7 mouse cellular contexts compared by ENCODE assay signal in genomic region chr4:152028456-152028855, GRCm38 (mm10). TPM values are rescaled to one million over a fixed set of nuclear protein-coding genes. Genes with fewer than 3 reads are reported as not detected.
DNase-seq lines count a peak whose midpoint lies in the region; ATAC-seq lines count a peak whose summit lies in the region.

No protein-coding gene starts in this region.

- peak overlapping the region; percentile 50; the same call in 1 of the 2 replicates for H3K9ac ChIP-seq in lung, embryonic 15.5 days
- peak overlapping the region; percentile 71 for H3K9ac ChIP-seq in forebrain, embryonic 14.5 days (ENCODE audit: low read length)
- peak overlapping the region; percentile 73 for H3K9ac ChIP-seq in limb, embryonic 13.5 days
- no peak overlapping the region for H3K9ac ChIP-seq in stomach, embryonic 14.5 days (replicated peaks; ENCODE audit: low read depth, low read length)

- H3K4me1 ChIP-seq in lung, embryonic 15.5 days: peaks cover 43% of the 10 kb centered on the region
- peaks cover 16% of the 10 kb centered on the region for H3K4me1 ChIP-seq in forebrain, embryonic 14.5 days (ENCODE audit: control insufficient read depth, insufficient read depth, low read length)
- peaks cover 42% of the 10 kb centered on the region for H3K4me1 ChIP-seq in limb, embryonic 13.5 days
- peaks cover 24% of the 10 kb centered on the region for H3K4me1 ChIP-seq in stomach, embryonic 14.5 days (ENCODE audit: control insufficient read depth, insufficient read depth, low read length)

- DNase-seq in lung, postnatal 25 days (ENCODE audit: low spot score): no peak
- no peak for DNase-seq in forebrain, embryonic 14.5 days (ENCODE audit: low spot score)
- no peak for DNase-seq in thymus, postnatal 0 days (ENCODE audit: low spot score)
- DNase-seq in lung, postnatal 14 days: no peak

- peaks cover 7% of the 10 kb centered on the region for H3K36me3 ChIP-seq in lung, embryonic 15.5 days
- 0 out of 2 replicates have a peak, but pooled peaks cover 10% of the 10 kb centered on the region for H3K36me3 ChIP-seq in forebrain, embryonic 14.5 days (ENCODE audit: control insufficient read depth, insufficient read depth, low read length)
- peaks cover 21% of the 10 kb centered on the region for H3K36me3 ChIP-seq in limb, embryonic 13.5 days
- peaks cover 1% of the 10 kb centered on the region for H3K36me3 ChIP-seq in stomach, embryonic 14.5 days (ENCODE audit: control insufficient read depth, insufficient read depth, low read length)

- 58% methylated on average over 15 of the region's 15 CpGs for WGBS in lung, embryonic 15.5 days
- 73% methylated on average over 15 of the region's 15 CpGs for WGBS in forebrain, embryonic 14.5 days
- 63% methylated on average over 15 of the region's 15 CpGs for WGBS in limb, embryonic 13.5 days
- 64% methylated on average over 15 of the region's 15 CpGs for WGBS in stomach, embryonic 14.5 days

- peak overlapping the region; percentile 94 for H3K4me2 ChIP-seq in lung, embryonic 15.5 days
- peak overlapping the region; percentile 91 for H3K4me2 ChIP-seq in forebrain, embryonic 14.5 days (ENCODE audit: low read length)
- H3K4me2 ChIP-seq in limb, embryonic 13.5 days (replicated peaks): peak overlapping the region; percentile 98
- peak overlapping the region; percentile 86 for H3K4me2 ChIP-seq in stomach, embryonic 14.5 days (replicated peaks; ENCODE audit: low read depth, low read length)

- H3K9me3 ChIP-seq in lung, embryonic 15.5 days: no peaks in the 10 kb centered on the region
- no peaks in the 10 kb centered on the region for H3K9me3 ChIP-seq in forebrain, embryonic 14.5 days (replicated peaks; ENCODE audit: control insufficient read depth, low read length)
- H3K9me3 ChIP-seq in limb, embryonic 13.5 days: no peaks in the 10 kb centered on the region
- no peaks in the 10 kb centered on the region for H3K9me3 ChIP-seq in stomach, embryonic 14.5 days (ENCODE audit: control insufficient read depth, low read depth, low read length)

- H3K27ac ChIP-seq in lung, embryonic 15.5 days: no peak overlapping the region
- H3K27ac ChIP-seq in forebrain, embryonic 14.5 days (ENCODE audit: low read depth, low read length): no peak overlapping the region
- H3K27ac ChIP-seq in limb, embryonic 13.5 days: no peak overlapping the region
- no peak overlapping the region for H3K27ac ChIP-seq in stomach, embryonic 14.5 days (ENCODE audit: low read length)

- peak overlapping the region; percentile 90 for H3K4me3 ChIP-seq in lung, embryonic 15.5 days
- peak overlapping the region; percentile 67 for H3K4me3 ChIP-seq in forebrain, embryonic 14.5 days (ENCODE audit: low read depth, low read length)
- peak overlapping the region; percentile 81 for H3K4me3 ChIP-seq in limb, embryonic 13.5 days
- H3K4me3 ChIP-seq in stomach, embryonic 14.5 days (ENCODE audit: low read depth, low read length): no peak overlapping the region

- no peaks in the 10 kb centered on the region for H3K27me3 ChIP-seq in lung, embryonic 15.5 days
- H3K27me3 ChIP-seq in forebrain, embryonic 14.5 days (replicated peaks; ENCODE audit: control insufficient read depth, insufficient read depth, low read length): no peaks in the 10 kb centered on the region
- H3K27me3 ChIP-seq in limb, embryonic 13.5 days: peaks cover 7% of the 10 kb centered on the region; the same call in 1 of the 2 replicates
- H3K27me3 ChIP-seq in stomach, embryonic 14.5 days (ENCODE audit: control insufficient read depth, insufficient read depth, low read length): no peaks in the 10 kb centered on the region

- no peak for ATAC-seq in lung, embryonic 15.5 days (ENCODE audit: borderline replicate concordance, extremely low read depth, low FRiP score, low TSS enrichment)
- ATAC-seq in forebrain, embryonic 14.5 days: no peak
- ATAC-seq in limb, embryonic 13.5 days (ENCODE audit: low FRiP score, low read depth): no peak
- no peak for ATAC-seq in stomach, embryonic 14.5 days (ENCODE audit: insufficient number of reproducible peaks, insufficient read depth, low FRiP score, low read depth)

RNA-seq across cellular contexts. Expression of gene Zbtb48, which starts 1.0 kb away (rescaled TPM):
- polyA plus RNA-seq in lung, embryonic 15.5 days (2015; fragmentation: Nextera tagmentation; extraction: Ambion mirVana): 19.0 and 21.2 TPM in 2 replicates
- polyA plus RNA-seq in forebrain, embryonic 14.5 days (2014; fragmentation: Nextera tagmentation; extraction: Ambion mirVana): 17.2 and 21.6 TPM in 2 replicates
- polyA plus RNA-seq in limb, embryonic 13.5 days (2015; fragmentation: Nextera tagmentation; extraction: Ambion mirVana): 20.7 and 21.4 TPM in 2 replicates
- 18.0 and 21.8 TPM in 2 replicates for polyA plus RNA-seq in stomach, embryonic 14.5 days (2014; fragmentation: Nextera tagmentation; extraction: Ambion mirVana)
- polyA plus RNA-seq in thymus, postnatal 0 days (2015; fragmentation: Nextera tagmentation; extraction: Ambion mirVana): 18.4 and 18.9 TPM in 2 replicates

RNA-seq across cellular contexts. Expression of gene Tas1r1, which starts 9.9 kb away (rescaled TPM):
- 0.40 and 0.42 TPM in 2 replicates for polyA plus RNA-seq in lung, embryonic 15.5 days (2015; fragmentation: Nextera tagmentation; extraction: Ambion mirVana)
- polyA plus RNA-seq in forebrain, embryonic 14.5 days (2014; fragmentation: Nextera tagmentation; extraction: Ambion mirVana): 0.32 and 0.70 TPM in 2 replicates
- polyA plus RNA-seq in limb, embryonic 13.5 days (2015; fragmentation: Nextera tagmentation; extraction: Ambion mirVana): 1.3 TPM in 2 replicates
- 0.30 and 0.34 TPM in 2 replicates for polyA plus RNA-seq in stomach, embryonic 14.5 days (2014; fragmentation: Nextera tagmentation; extraction: Ambion mirVana)
- polyA plus RNA-seq in thymus, postnatal 0 days (2015; fragmentation: Nextera tagmentation; extraction: Ambion mirVana): 0.32 and 0.59 TPM in 2 replicates

RNA-seq across cellular contexts. Expression of gene Nol9, which starts 10.7 kb away (rescaled TPM):
- polyA plus RNA-seq in lung, embryonic 15.5 days (2015; fragmentation: Nextera tagmentation; extraction: Ambion mirVana): 29.4 and 31.1 TPM in 2 replicates
- 16.1 and 19.8 TPM in 2 replicates for polyA plus RNA-seq in forebrain, embryonic 14.5 days (2014; fragmentation: Nextera tagmentation; extraction: Ambion mirVana)
- 33.7 and 34.4 TPM in 2 replicates for polyA plus RNA-seq in limb, embryonic 13.5 days (2015; fragmentation: Nextera tagmentation; extraction: Ambion mirVana)
- polyA plus RNA-seq in stomach, embryonic 14.5 days (2014; fragmentation: Nextera tagmentation; extraction: Ambion mirVana): 29.5 and 30.0 TPM in 2 replicates
- 22.8 and 24.9 TPM in 2 replicates for polyA plus RNA-seq in thymus, postnatal 0 days (2015; fragmentation: Nextera tagmentation; extraction: Ambion mirVana)

RNA-seq across cellular contexts. Expression of gene Klhl21, which starts 19.9 kb away (rescaled TPM):
- 15.3 and 16.1 TPM in 2 replicates for polyA plus RNA-seq in lung, embryonic 15.5 days (2015; fragmentation: Nextera tagmentation; extraction: Ambion mirVana)
- polyA plus RNA-seq in forebrain, embryonic 14.5 days (2014; fragmentation: Nextera tagmentation; extraction: Ambion mirVana): 0.69 and 1.8 TPM in 2 replicates
- 14.3 and 14.7 TPM in 2 replicates for polyA plus RNA-seq in limb, embryonic 13.5 days (2015; fragmentation: Nextera tagmentation; extraction: Ambion mirVana)
- polyA plus RNA-seq in stomach, embryonic 14.5 days (2014; fragmentation: Nextera tagmentation; extraction: Ambion mirVana): 5.8 and 7.3 TPM in 2 replicates
- 8.9 and 10.2 TPM in 2 replicates for polyA plus RNA-seq in thymus, postnatal 0 days (2015; fragmentation: Nextera tagmentation; extraction: Ambion mirVana)

RNA-seq across cellular contexts. Expression of gene Phf13, which starts 32.4 kb away (rescaled TPM):
- polyA plus RNA-seq in lung, embryonic 15.5 days (2015; fragmentation: Nextera tagmentation; extraction: Ambion mirVana): 28.5 and 29.7 TPM in 2 replicates
- 11.8 and 14.6 TPM in 2 replicates for polyA plus RNA-seq in forebrain, embryonic 14.5 days (2014; fragmentation: Nextera tagmentation; extraction: Ambion mirVana)
- polyA plus RNA-seq in limb, embryonic 13.5 days (2015; fragmentation: Nextera tagmentation; extraction: Ambion mirVana): 39.2 and 40.8 TPM in 2 replicates
- 22.7 and 22.8 TPM in 2 replicates for polyA plus RNA-seq in stomach, embryonic 14.5 days (2014; fragmentation: Nextera tagmentation; extraction: Ambion mirVana)
- polyA plus RNA-seq in thymus, postnatal 0 days (2015; fragmentation: Nextera tagmentation; extraction: Ambion mirVana): 10.0 and 11.3 TPM in 2 replicates
